Mouse (Mus musculus) myocyte (in vitro differentiated cells): Measurements from ENCODE around the gene Slc12a8. TPM values are rescaled to one million over a fixed set of nuclear protein-coding genes. Genes with fewer than 3 reads are reported as not detected.

Experiments used
- H3K27me3 ChIP-seq: one replicate; pipeline ENCODE4 v1.6.1; 2011; ENCODE audit not compliant: control insufficient read depth, insufficient read depth, insufficient read length
- H3K36me3 ChIP-seq: one replicate; pipeline ENCODE4 v1.6.1; 2011; ENCODE audit not compliant: control insufficient read depth, insufficient read depth
- H3K4me2 ChIP-seq: one replicate; pipeline ENCODE4 v1.6.1; 2011; ENCODE audit warnings: low read depth, control low read depth
- H3K4me3 ChIP-seq: one replicate; pipeline ENCODE4 v1.5.1; 2011; ENCODE audit warnings: mild to moderate bottlenecking, control low read depth, moderate library complexity
- H3K79me2 ChIP-seq: one replicate; pipeline ENCODE4 v1.6.1; 2011; ENCODE audit not compliant: control insufficient read depth, insufficient read depth
- H3ac ChIP-seq: one replicate; pipeline ENCODE4 v1.6.1; 2011; ENCODE audit not compliant: control insufficient read depth, insufficient read length
- CEBPB ChIP-seq: IDR thresholded peaks from 2 replicates; pipeline ENCODE4 v1.6.1; 2011; ENCODE audit warnings: mild to moderate bottlenecking, moderate library complexity; ENCODE audit not compliant: poor library complexity, insufficient read depth, severe bottlenecking
- E2F4 ChIP-seq: IDR thresholded peaks from one replicate; pipeline ENCODE4 v1.6.1; 2011; ENCODE audit warnings: mild to moderate bottlenecking, control low read depth, moderate library complexity; ENCODE audit not compliant: insufficient read depth
- MAX ChIP-seq: IDR thresholded peaks from one replicate; pipeline ENCODE4 v1.6.1; 2011; ENCODE audit warnings: low read depth, mild to moderate bottlenecking, control low read depth
- MYOD1 ChIP-seq, 3 experiments: IDR thresholded peaks; one replicate each; pipeline ENCODE4 v1.6.1; 2011; ENCODE audit warnings: control low read depth in 2 of 3, low read depth in 2 of 3, mild to moderate bottlenecking in 2 of 3, moderate library complexity in 1 of 3; ENCODE audit not compliant: insufficient read length in 2 of 3, control insufficient read depth in 1 of 3
- MYOG ChIP-seq, 3 experiments: IDR thresholded peaks; one replicate each; pipeline ENCODE4 v1.6.1; 2011; ENCODE audit warnings: control low read depth in 2 of 3, low read depth in 2 of 3, mild to moderate bottlenecking in 2 of 3; ENCODE audit not compliant: insufficient read length in 2 of 3, control insufficient read depth in 1 of 3, insufficient read depth in 1 of 3
- POLR2A ChIP-seq: IDR thresholded peaks from one replicate; pipeline ENCODE4 v1.6.1; 2011; ENCODE audit warnings: low read depth, mild to moderate bottlenecking, control low read depth, moderate library complexity; ENCODE audit not compliant: insufficient read length
- POLR2AphosphoS2 ChIP-seq: IDR thresholded peaks from one replicate; pipeline ENCODE4 v1.6.1; 2011; ENCODE audit warnings: low read depth, control low read depth; ENCODE audit not compliant: insufficient read length
- REST ChIP-seq: IDR thresholded peaks from one replicate; pipeline ENCODE4 v1.6.1; 2011; ENCODE audit warnings: mild to moderate bottlenecking, control low read depth, moderate library complexity; ENCODE audit not compliant: insufficient read depth, insufficient read length
- SRF ChIP-seq: IDR thresholded peaks from one replicate; pipeline ENCODE4 v1.6.1; 2011; ENCODE audit warnings: low read depth; ENCODE audit not compliant: control insufficient read depth, insufficient read length
- TCF12 ChIP-seq: IDR thresholded peaks from one replicate; pipeline ENCODE4 v1.6.1; 2011; ENCODE audit warnings: mild to moderate bottlenecking, control low read depth; ENCODE audit not compliant: poor library complexity, insufficient read depth, severe bottlenecking
- TCF3 ChIP-seq: IDR thresholded peaks from one replicate; pipeline ENCODE4 v1.6.1; 2011; ENCODE audit warnings: low read depth, control low read depth; ENCODE audit not compliant: insufficient read length
- USF1 ChIP-seq: IDR thresholded peaks from one replicate; pipeline ENCODE4 v1.6.1; 2011; ENCODE audit warnings: low read depth, mild to moderate bottlenecking, control low read depth, moderate library complexity
- polyA plus RNA-seq: library from polyadenylated mRNA; unstranded; fragments of >200 nt; fragmentation: generic; extraction: Trizol; gene quantifications from one replicate; pipeline ENCODE4 v1.2.1, GENCODE M21; 2012; ENCODE audit warnings: missing spikeins

Gene Slc12a8
- polyA plus RNA-seq, 1 experiment, result 0.42 TPM

DNA sequence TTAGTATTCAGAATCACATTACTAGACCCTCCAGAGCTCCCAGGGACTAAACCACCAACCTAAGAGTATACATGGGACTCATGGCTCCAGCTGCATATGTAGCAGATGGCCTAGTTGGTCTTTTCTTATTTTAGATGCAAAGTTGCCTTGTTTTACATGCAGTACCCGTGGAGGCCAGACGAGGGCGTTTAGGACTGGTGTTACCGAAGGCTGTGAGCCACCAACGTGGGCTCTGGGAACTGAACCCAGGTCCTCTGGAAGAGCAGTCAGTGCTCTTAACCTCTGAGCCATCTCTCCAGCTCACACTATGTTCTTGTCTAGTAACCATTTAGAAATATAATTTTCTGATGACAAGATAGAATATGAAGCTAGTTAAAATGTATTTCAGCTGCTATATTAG lies 83.1 kb downstream of the Slc12a8 start:
- H3K36me3 ChIP-seq, result no peaks in the 10 kb centered on the region

GRCm38 (mm10) chr16:33601299-33601698 lies 84.2 kb downstream of the Slc12a8 start:
- Histone ChIP-seq H3K36me3 (no peaks in the 10 kb centered on the region), H3ac (no peak overlapping the region), H3K79me2 (no peaks in the 10 kb centered on the region), H3K4me2 (no peak overlapping the region), H3K27me3 (no peaks in the 10 kb centered on the region), H3K4me3 (no peak overlapping the region)
- TF ChIP-seq USF1 (no peak), E2F4 (no peak), POLR2A (no peak), REST (no peak), CEBPB (no peak), MYOD1 (IDR thresholded peaks at IDR 0.05; ENCODE audit: control insufficient read depth in 1 of 3, insufficient read length in 2 of 3, low read depth in 2 of 3) (no peak), POLR2AphosphoS2 (no peak), SRF (no peak), MAX (no peak), TCF3 (no peak), TCF12 (no peak), MYOG (IDR thresholded peaks at IDR 0.05; ENCODE audit: control insufficient read depth in 1 of 3, insufficient read depth in 1 of 3, insufficient read length in 2 of 3, low read depth in 2 of 3) (no peak)

More for the DNA sequence above, 83.1 kb downstream of the Slc12a8 start:
- H3K4me3 ChIP-seq, result no peak overlapping the region
- no peaks in the 10 kb centered on the region for H3K27me3 ChIP-seq
- no peak overlapping the region for H3ac ChIP-seq
- no peak for TF ChIP-seq TCF3
- TF ChIP-seq MAX, result no peak
- no peak for TF ChIP-seq E2F4
- TF ChIP-seq MYOG (IDR thresholded peaks at IDR 0.05; ENCODE audit: control insufficient read depth in 1 of 3, insufficient read depth in 1 of 3, insufficient read length in 2 of 3, low read depth in 2 of 3), result no peak
- TF ChIP-seq CEBPB, result no peak
- no peak for TF ChIP-seq USF1
- TF ChIP-seq TCF12, result no peak
- TF ChIP-seq POLR2A, result no peak
- no peak for TF ChIP-seq MYOD1 (IDR thresholded peaks at IDR 0.05; ENCODE audit: control insufficient read depth in 1 of 3, insufficient read length in 2 of 3, low read depth in 2 of 3)
- no peaks in the 10 kb centered on the region for H3K79me2 ChIP-seq
- no peak overlapping the region for H3K4me2 ChIP-seq

GRCm38 (mm10) chr16:33605647-33606596 lies 88.8 kb downstream of the Slc12a8 start:
- Histone ChIP-seq H3K4me3 (no peak overlapping the region), H3K27me3 (no peaks in the 10 kb centered on the region), H3ac (no peak overlapping the region), H3K36me3 (no peaks in the 10 kb centered on the region), H3K4me2 (no peak overlapping the region), H3K79me2 (no peaks in the 10 kb centered on the region)
- TF ChIP-seq TCF12 (no peak), POLR2AphosphoS2 (no peak), MYOD1 (IDR thresholded peaks at IDR 0.05; ENCODE audit: control insufficient read depth in 1 of 3, insufficient read length in 2 of 3, low read depth in 2 of 3) (no peak), MAX (no peak), MYOG (IDR thresholded peaks at IDR 0.05; ENCODE audit: control insufficient read depth in 1 of 3, insufficient read depth in 1 of 3, insufficient read length in 2 of 3, low read depth in 2 of 3) (no peak), SRF (no peak), USF1 (no peak), REST (no peak), CEBPB (no peak), E2F4 (no peak)

DNA sequence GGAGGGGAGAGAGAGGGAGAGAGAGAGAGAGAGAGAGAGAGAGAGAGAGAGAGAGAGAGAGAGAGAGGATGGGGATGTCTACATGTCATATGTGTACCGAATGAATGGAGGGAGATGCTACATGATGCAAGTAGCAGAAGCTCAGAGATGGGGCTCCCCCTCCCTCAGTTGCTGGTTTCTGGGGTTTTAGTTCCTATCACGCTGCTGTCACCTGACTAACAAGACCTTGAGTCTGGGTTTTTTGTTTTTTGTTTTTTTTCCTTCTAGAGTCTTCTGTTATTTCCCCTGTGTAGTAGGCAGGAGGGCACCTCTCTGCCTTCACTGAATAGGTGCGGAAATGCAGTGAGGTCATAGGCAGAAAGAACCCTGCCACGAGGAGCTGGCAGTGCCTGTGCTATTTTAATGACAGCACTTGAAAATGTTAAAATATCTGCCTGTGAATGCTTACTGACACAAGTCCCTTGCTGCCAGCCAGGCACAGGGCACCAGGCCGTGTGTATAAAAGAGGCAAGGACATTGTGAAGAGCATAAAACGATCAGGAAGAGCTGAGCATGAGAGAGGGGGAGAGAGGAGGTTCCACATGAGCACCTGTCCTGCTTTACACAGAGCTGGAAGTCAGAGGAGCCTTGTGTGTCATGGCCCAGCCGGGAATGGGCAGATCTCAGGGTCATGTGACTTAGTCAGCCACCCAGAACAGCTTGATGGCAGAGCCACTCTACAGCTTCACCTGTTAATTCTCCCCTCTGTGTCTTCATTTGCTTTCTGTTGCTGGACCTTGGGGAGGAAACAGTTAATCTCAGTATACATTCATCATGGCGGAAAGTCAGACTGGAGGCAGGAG lies 89.8 kb downstream of the Slc12a8 start:
- Histone ChIP-seq H3K27me3 (no peaks in the 10 kb centered on the region), H3K4me3 (no peak overlapping the region), H3K79me2 (no peaks in the 10 kb centered on the region), H3ac (no peak overlapping the region), H3K4me2 (no peak overlapping the region), H3K36me3 (no peaks in the 10 kb centered on the region)
- no peak for TF ChIP-seq MYOG (IDR thresholded peaks at IDR 0.05; ENCODE audit: control insufficient read depth in 1 of 3, insufficient read depth in 1 of 3, insufficient read length in 2 of 3, low read depth in 2 of 3)
- TF ChIP-seq POLR2A, result no peak
- TF ChIP-seq TCF3, result no peak
- TF ChIP-seq MYOD1 (IDR thresholded peaks at IDR 0.05; ENCODE audit: control insufficient read depth in 1 of 3, insufficient read length in 2 of 3, low read depth in 2 of 3), result peak in 1 of 3 experiments; percentile 23
- peak; percentile 30 for TF ChIP-seq USF1
- no peak for TF ChIP-seq TCF12
